In the genomic region with DNA sequence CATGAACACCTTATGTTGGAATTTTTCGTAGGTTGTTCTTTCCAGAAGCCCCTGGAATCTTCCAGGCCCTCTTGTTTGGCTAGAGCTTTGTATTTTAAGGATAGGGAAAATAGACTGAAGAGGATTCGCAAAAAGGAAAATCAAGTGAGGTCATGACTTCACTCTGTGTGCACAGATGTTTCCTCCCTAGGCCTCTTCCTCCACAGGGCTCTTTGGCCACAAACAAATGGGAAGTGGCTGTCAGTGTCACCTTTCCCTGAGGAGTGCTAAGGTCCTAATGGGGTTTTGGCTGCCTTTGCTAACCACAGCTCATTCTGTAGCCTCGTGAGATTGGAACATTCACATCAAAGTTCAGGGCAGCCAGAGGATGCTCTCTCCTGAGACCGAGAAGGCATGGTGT, we compare ENCODE assay signal across 15 mouse cellular contexts.
DNase-seq lines count a peak whose midpoint lies in the region; ATAC-seq lines count a peak whose summit lies in the region.
"Had no signal": no experiment of that assay in that cellular context is flagged by ENCODE, and none has a peak within 500 bp of the region (broad histone marks: within the 10 kb centered on the region; RNA-seq: fewer than 3 reads in every experiment).

No protein-coding gene starts in this region.

- H3K4me3 ChIP-seq in brown adipose tissue, adult 24 weeks (ENCODE audit: insufficient read depth, low read depth, low read length) = no peak overlapping the region
- H3K4me3 ChIP-seq in macrophage (ENCODE audit: inconsistent target) = no peak overlapping the region
- H3K4me3 ChIP-seq: hindbrain, embryonic 15.5 days; liver, embryonic 13.5 days had no signal

- 26% methylated on average over 4 of the region's 4 CpGs for WGBS in macrophage (ENCODE audit: missing documents)

- ATAC-seq in activated CD4-positive, CD25-positive, alpha-beta regulatory T cell, adult 4 months = no peak

- H3K27ac ChIP-seq in brown adipose tissue, adult 24 weeks (replicated peaks; ENCODE audit: low read depth, low read length) = peak overlapping the region; percentile 74
- H3K27ac ChIP-seq in macrophage = peak overlapping the region; percentile 96
- H3K27ac ChIP-seq: hindbrain, embryonic 15.5 days; liver, embryonic 13.5 days had no signal

- H3K79me2 ChIP-seq in macrophage (ENCODE audit: inconsistent target) = peaks cover 9% of the 10 kb centered on the region

- peaks cover 12% of the 10 kb centered on the region; the same call in 1 of the 2 replicates for H3K4me1 ChIP-seq in brown adipose tissue, adult 24 weeks (ENCODE audit: control insufficient read depth, insufficient read depth, insufficient read length, low read length)
- H3K4me1 ChIP-seq: hindbrain, embryonic 15.5 days had no signal

- peak; percentile 96 for DNase-seq in heart, adult 11 months
- DNase-seq in heart, postnatal 4 days = no peak
- DNase-seq in kidney, adult 9 months = peak; percentile 26
- no peak for DNase-seq in kidney, postnatal 10 days
- no peak for DNase-seq in thymus, postnatal 10 days (ENCODE audit: low spot score in 2 of 2)
- DNase-seq: B cell, adult 2 months; cerebellum, adult 18-20 months; gastrocnemius, postnatal 10 days; liver, embryonic 13.5 days; right cerebral cortex, adult 18-20 months; thymus, adult 2 months had no signal

- H3K36me3 ChIP-seq in macrophage (ENCODE audit: inconsistent target) = no peaks in the 10 kb centered on the region
- H3K36me3 ChIP-seq: hindbrain, embryonic 15.5 days; liver, embryonic 13.5 days had no signal

Comparison
In these comparisons a context has a peak if more than half of its experiments do, and no peak if none do; other contexts are left out.
1. DNase-seq: peak in heart, adult 11 months (single experiment) and kidney, adult 9 months (single experiment); none in heart, postnatal 4 days (single experiment), kidney, postnatal 10 days (single experiment) and thymus, postnatal 10 days (0 of 2).